Mouse (Mus musculus) kidney, adult 2 months (tissue): ENCODE data around the gene Fam217b.

Source experiments
- CTCF ChIP-seq: fragments of 200-500 bp; conservative IDR thresholded peaks from 2 replicates; pipeline ENCODE4 v1.5.1; 2011; ENCODE audit warnings: low read depth, mild to moderate bottlenecking, control low read depth, low read length, moderate library complexity, mixed read lengths; ENCODE audit not compliant: insufficient read depth, insufficient read length
- POLR2A ChIP-seq: fragments of 200-500 bp; IDR thresholded peaks from one replicate; pipeline ENCODE4 v1.6.1; 2011; ENCODE audit warnings: low read depth, low read length, control low read depth

GRCm38 (mm10) chr2:178412598-178412997 is 1.7 kb upstream of the Fam217b start:
- TF ChIP-seq CTCF = no peak
- TF ChIP-seq POLR2A = no peak
